Mouse (Mus musculus) CH12.LX (cell line): Measurements from ENCODE around the gene Bicc1. TPM values are rescaled to one million over a fixed set of nuclear protein-coding genes. Genes with fewer than 3 reads are reported as not detected.

ENCODE experiments used
- DNase-seq: peaks from one replicate; pipeline ENCODE4 v3.0.0-alpha.2; 2013; ENCODE audit errors: extremely low read depth
- H3K27ac ChIP-seq: 2 replicates; pipeline ENCODE4 v1.5.1; 2012; ENCODE audit warnings: low read depth, mild to moderate bottlenecking, control low read depth, moderate library complexity; ENCODE audit not compliant: insufficient read depth
- H3K27me3 ChIP-seq: replicated peaks from 2 replicates; pipeline ENCODE3; 2012; ENCODE audit warnings: inconsistent platforms
- H3K36me3 ChIP-seq, 2 experiments: replicated peaks in 1 of 2; 2 replicates each; pipeline versions ENCODE3 to v1.6.1; 2012; ENCODE audit warnings: inconsistent platforms in 1 of 2, low read length in 1 of 2, mild to moderate bottlenecking in 1 of 2, mixed read lengths in 1 of 2, moderate library complexity in 1 of 2; ENCODE audit not compliant: control insufficient read depth in 1 of 2, insufficient read depth in 1 of 2
- H3K4me1 ChIP-seq, 2 experiments: 2 replicates each; pipeline ENCODE4 v1.6.1; 2012; ENCODE audit warnings: inconsistent platforms in 1 of 2, moderate library complexity in 1 of 2; ENCODE audit not compliant: insufficient read depth in 2 of 2, control insufficient read depth in 1 of 2
- H3K4me2 ChIP-seq: 2 replicates; pipeline ENCODE4 v1.6.1; 2012; ENCODE audit warnings: low read depth, mild to moderate bottlenecking, control low read depth; ENCODE audit not compliant: poor library complexity, insufficient read depth, severe bottlenecking
- H3K4me3 ChIP-seq, 3 experiments: fragments of 150-350 bp in 1 of 3; sonication (generic) in 1 of 3; replicated peaks in 1 of 3; 2 replicates each; pipeline versions ENCODE3 to v1.5.1; 2011 to 2012; ENCODE audit warnings: low read depth in 2 of 3, low read length in 2 of 3, mild to moderate bottlenecking in 2 of 3, moderate library complexity in 2 of 3, control low read depth in 1 of 3, improper control_type of control experiment in 1 of 3, inconsistent platforms in 1 of 3, mixed read lengths in 1 of 3; ENCODE audit not compliant: poor library complexity in 1 of 3
- H3K79me2 ChIP-seq: replicated peaks from 2 replicates; pipeline ENCODE4 v1.6.1; 2012; ENCODE audit warnings: mild to moderate bottlenecking, moderate library complexity; ENCODE audit not compliant: control insufficient read depth, poor library complexity, insufficient read depth, severe bottlenecking; ENCODE audit errors: extremely low read depth
- H3K9ac ChIP-seq: 2 replicates; pipeline ENCODE4 v1.6.1; 2012; ENCODE audit warnings: low read depth, mild to moderate bottlenecking, control low read depth, moderate library complexity; ENCODE audit not compliant: insufficient read depth
- H3K9me3 ChIP-seq: replicated peaks from 2 replicates; pipeline ENCODE3; 2012; ENCODE audit warnings: low read length, inconsistent platforms, mixed read lengths
- BHLHE40 ChIP-seq: IDR thresholded peaks from 2 replicates; pipeline ENCODE4 v1.6.1; 2011; ENCODE audit warnings: mild to moderate bottlenecking, low read depth, low read length, improper control_type of control experiment
- CHD1 ChIP-seq: IDR thresholded peaks from 2 replicates; pipeline ENCODE4 v1.6.1; 2012; ENCODE audit warnings: low read depth, low read length, improper control_type of control experiment, inconsistent platforms
- CTCF ChIP-seq, 2 experiments: IDR thresholded peaks in 1 of 2; conservative IDR thresholded peaks in 1 of 2; 2 replicates each; pipeline ENCODE4 v1.5.1; 2011 to 2012; ENCODE audit warnings: low read depth in 2 of 2, low read length in 2 of 2, improper control_type of control experiment in 1 of 2, inconsistent platforms in 1 of 2, mild to moderate bottlenecking in 1 of 2, moderate library complexity in 1 of 2
- EP300 ChIP-seq: IDR thresholded peaks from 2 replicates; pipeline ENCODE4 v1.6.1; 2011; ENCODE audit warnings: low read length, improper control_type of control experiment
- GABPA ChIP-seq: IDR thresholded peaks from 2 replicates; pipeline ENCODE4 v1.6.1; 2012; ENCODE audit warnings: low read depth, low read length, improper control_type of control experiment, inconsistent platforms; ENCODE audit not compliant: insufficient replicate concordance
- HCFC1 ChIP-seq: IDR thresholded peaks from 2 replicates; pipeline ENCODE4 v1.6.1; 2012; ENCODE audit warnings: low read depth, mild to moderate bottlenecking, inconsistent platforms, low read length, improper control_type of control experiment
- IRF4 ChIP-seq: IDR thresholded peaks from 2 replicates; pipeline ENCODE4 v1.6.1; 2014; ENCODE audit warnings: low read depth, mild to moderate bottlenecking, inconsistent platforms, low read length, improper control_type of control experiment
- JUN ChIP-seq: IDR thresholded peaks from 2 replicates; pipeline ENCODE4 v1.6.1; 2011; ENCODE audit warnings: low read depth, mild to moderate bottlenecking, low read length, improper control_type of control experiment, moderate library complexity; ENCODE audit not compliant: insufficient read depth
- KAT2A ChIP-seq: IDR thresholded peaks from 2 replicates; pipeline ENCODE4 v1.6.1; 2012; ENCODE audit warnings: low read length, improper control_type of control experiment, inconsistent platforms; ENCODE audit not compliant: insufficient replicate concordance
- MAFK ChIP-seq: IDR thresholded peaks from 2 replicates; pipeline ENCODE4 v1.6.1; 2011; ENCODE audit warnings: low read length, improper control_type of control experiment; ENCODE audit not compliant: insufficient replicate concordance
- MAX ChIP-seq: IDR thresholded peaks from 2 replicates; pipeline ENCODE4 v1.6.1; 2011; ENCODE audit warnings: low read length, improper control_type of control experiment
- MAZ ChIP-seq: IDR thresholded peaks from 2 replicates; pipeline ENCODE4 v1.6.1; 2012; ENCODE audit warnings: low read depth, mild to moderate bottlenecking, inconsistent platforms, low read length, improper control_type of control experiment, moderate library complexity
- MEF2A ChIP-seq: IDR thresholded peaks from 2 replicates; pipeline ENCODE4 v1.6.1; 2014; ENCODE audit warnings: low read depth, mild to moderate bottlenecking, inconsistent platforms, low read length, improper control_type of control experiment, borderline replicate concordance
- MXI1 ChIP-seq: IDR thresholded peaks from 2 replicates; pipeline ENCODE4 v1.6.1; 2011; ENCODE audit warnings: mild to moderate bottlenecking, low read depth, low read length, improper control_type of control experiment
- NRF1 ChIP-seq: IDR thresholded peaks from 2 replicates; pipeline ENCODE4 v1.6.1; 2014; ENCODE audit warnings: low read depth, mild to moderate bottlenecking, inconsistent platforms, low read length, improper control_type of control experiment, moderate library complexity
- PAX5 ChIP-seq: IDR thresholded peaks from 2 replicates; pipeline ENCODE4 v1.6.1; 2012; ENCODE audit warnings: low read length, inconsistent platforms, mixed read lengths
- USF1 ChIP-seq: IDR thresholded peaks from 2 replicates; pipeline ENCODE4 v1.6.1; 2014; ENCODE audit warnings: low read depth, mild to moderate bottlenecking, inconsistent platforms, low read length, improper control_type of control experiment
- ZMIZ1 ChIP-seq: IDR thresholded peaks from 2 replicates; pipeline ENCODE4 v1.6.1; 2012; ENCODE audit warnings: low read depth, mild to moderate bottlenecking, inconsistent platforms, low read length, improper control_type of control experiment
- dilution Hi-C: fragments of 300-500 bp; cut with MboI; formaldehyde crosslinking; loops from 2 replicates; pipeline ENCODE4 v1.14.3; 2020; ENCODE audit warnings: low sequenced_read_pairs; ENCODE audit not compliant: extremely low pct_unique_long_range_greater_than_20kb, extremely low pct_ligation_motif_present
- in situ Hi-C: fragments of 300-500 bp; cut with MboI; formaldehyde crosslinking; loops from 3 replicates; pipeline ENCODE4 v1.14.3; 2019; ENCODE audit warnings: low sequenced_read_pairs, low pct_ligation_motif_present, low pct_unique_long_range_greater_than_20kb, mixed read lengths
- polyA plus RNA-seq: library from polyadenylated mRNA; unstranded; fragments of >175 nt; gene quantifications from 2 replicates; pipeline ENCODE4 v1.2.1, GENCODE M21; 2012; ENCODE audit warnings: low read depth; ENCODE audit not compliant: insufficient read length
- total RNA-seq, 2 experiments: library from RNA; depleted of rRNA; stranded (reverse); fragments of 300-350 nt in 1 of 2; fragments of >200 nt in 1 of 2; gene quantifications; 2 replicates each; pipeline ENCODE4 v1.2.3; 2012 to 2014

Bicc1 gene
- total and polyA plus RNA-seq, 3 experiments: not detected

- Histone ChIP-seq H3K27ac (no peak overlapping the region), H3K27me3 (no peaks in the 10 kb centered on the region), H3K4me1 (no peaks in the 10 kb centered on the region), H3K4me2 (no peak overlapping the region), H3K79me2 (no peaks in the 10 kb centered on the region), H3K9ac (no peak overlapping the region), H3K4me3 (no peak overlapping the region), H3K9me3 (peaks cover 19% of the 10 kb centered on the region), H3K36me3 (no peaks in the 10 kb centered on the region)
- dilution Hi-C loops (no loop called here), in situ Hi-C loops (loop anchor here (25.0 kb wide), 1 partner anchor 654 kb away; no protein-coding TSS in a partner anchor)
- TF ChIP-seq MAZ: no peak
- TF ChIP-seq MEF2A: no peak
- TF ChIP-seq IRF4: no peak
- TF ChIP-seq GABPA: no peak
- TF ChIP-seq HCFC1: no peak
- no peak for TF ChIP-seq USF1
- no peak for TF ChIP-seq CHD1
- TF ChIP-seq ZMIZ1: no peak
- no peak for TF ChIP-seq EP300
- no peak for TF ChIP-seq KAT2A
- TF ChIP-seq MAX: no peak
- TF ChIP-seq JUN: no peak
- no peak for TF ChIP-seq CTCF (conservative IDR thresholded peaks at IDR 0.05 in 1 of 2, IDR thresholded peaks at IDR 0.05 in 1 of 2; ENCODE audit: low read depth in 2 of 2, low read length in 2 of 2)
- no peak for TF ChIP-seq NRF1
- TF ChIP-seq MAFK: no peak
- TF ChIP-seq PAX5: no peak
- no peak for TF ChIP-seq BHLHE40
- DNase-seq: no peak
These were observed 192.7 kb downstream of the Bicc1 start for GRCm38 (mm10) chr10:70966642-70967345.

DNA sequence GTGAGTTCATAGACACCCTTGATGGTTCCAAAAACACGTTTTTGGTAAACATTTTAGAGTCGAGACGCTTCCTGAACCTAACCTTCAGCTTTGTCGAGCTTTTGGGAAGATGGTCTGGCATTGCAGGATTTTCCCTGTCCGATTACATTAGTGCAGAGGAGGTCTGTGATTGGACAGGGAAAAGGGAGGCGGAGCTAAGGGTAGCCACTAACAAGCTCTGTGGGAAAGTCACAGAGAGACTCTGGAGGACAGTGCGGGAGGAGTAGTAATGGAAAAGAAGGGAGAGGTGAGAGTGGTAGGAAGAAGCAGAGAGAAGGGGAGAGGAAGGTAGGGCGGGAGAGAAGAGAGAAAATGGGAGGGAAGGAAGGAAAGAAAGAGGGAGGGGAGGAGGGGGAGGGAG is 194.8 kb downstream of the Bicc1 start:
- H3K4me3 ChIP-seq: no peak overlapping the region
- no peaks in the 10 kb centered on the region for H3K27me3 ChIP-seq
- peaks cover 24% of the 10 kb centered on the region for H3K9me3 ChIP-seq
- no peaks in the 10 kb centered on the region for H3K36me3 ChIP-seq
- TF ChIP-seq GABPA (no peak), MXI1 (no peak), KAT2A (no peak)
- in situ Hi-C loops (loop anchor here (25.0 kb wide), 1 partner anchor 652 kb away; no protein-coding TSS in a partner anchor), dilution Hi-C loops (no loop called here)
- no peak overlapping the region for H3K27ac ChIP-seq
- H3K9ac ChIP-seq: no peak overlapping the region
- no peak for DNase-seq
- no peak overlapping the region for H3K4me2 ChIP-seq
- no peaks in the 10 kb centered on the region for H3K79me2 ChIP-seq
- H3K4me1 ChIP-seq: no peaks in the 10 kb centered on the region
